Mouse (Mus musculus): Measurements from ENCODE around the gene Gpd2. TPM values are rescaled to one million over a fixed set of nuclear protein-coding genes. Genes with fewer than 3 reads are reported as not detected.

Gpd2 gene
- total and polyA plus RNA-seq, 3 experiments = 15.7 to 20.4 (median 16.7) TPM

GRCm38 (mm10) chr2:57408413-57408812 is 171.0 kb downstream of the Gpd2 start:
- peaks cover 25 to 41% of the 10 kb centered on the region in 2 experiments for H3K4me1 ChIP-seq (ENCODE audit: control insufficient read depth in 1 of 2, insufficient read depth in 2 of 2)
- DNase-seq (ENCODE audit: extremely low read depth) = no peak
- in situ Hi-C loops (cut with MboI; ENCODE audit: low pct_ligation_motif_present, low pct_unique_long_range_greater_than_20kb, low sequenced_read_pairs) = no loop called here
- H3K4me2 ChIP-seq (ENCODE audit: insufficient read depth, low read depth, poor library complexity, severe bottlenecking) = peak overlapping the region; percentile 88; the same call in 1 of the 2 replicates
- peak overlapping the region; percentile 63; the same call in 1 of the 2 replicates for H3K9ac ChIP-seq (ENCODE audit: insufficient read depth, low read depth)
- no peaks in the 10 kb centered on the region for H3K36me3 ChIP-seq (replicated peaks in 1 of 2; ENCODE audit: control insufficient read depth in 1 of 2, insufficient read depth in 1 of 2, low read length in 1 of 2)
- dilution Hi-C loops (cut with MboI; ENCODE audit: extremely low pct_ligation_motif_present, extremely low pct_unique_long_range_greater_than_20kb, low sequenced_read_pairs) = no loop called here
- no peaks in the 10 kb centered on the region for H3K27me3 ChIP-seq (replicated peaks)
- TF ChIP-seq RCOR1 (conservative IDR thresholded peaks at IDR 0.05; ENCODE audit: low read depth, low read length) = no peak
- no peak for TF ChIP-seq EP300 (IDR thresholded peaks at IDR 0.05; ENCODE audit: low read length)
- no peak for TF ChIP-seq TBP (conservative IDR thresholded peaks at IDR 0.05; ENCODE audit: low read depth, low read length)
- TF ChIP-seq MYC (IDR thresholded peaks at IDR 0.05; ENCODE audit: low read depth, low read length) = no peak
- TF ChIP-seq KAT2A (IDR thresholded peaks at IDR 0.05; ENCODE audit: insufficient replicate concordance, low read length) = no peak
- no peak for TF ChIP-seq POLR2AphosphoS2 (IDR thresholded peaks at IDR 0.05; ENCODE audit: low read depth, low read length)
- TF ChIP-seq MAZ (IDR thresholded peaks at IDR 0.05; ENCODE audit: low read depth, low read length) = no peak
- TF ChIP-seq ZC3H11A (IDR thresholded peaks at IDR 0.05; ENCODE audit: low read depth, low read length) = no peak
- TF ChIP-seq NELFE (IDR thresholded peaks at IDR 0.05; ENCODE audit: low read depth, low read length) = no peak
- no peak for TF ChIP-seq SIN3A (IDR thresholded peaks at IDR 0.05; ENCODE audit: low read length)
- no peak for TF ChIP-seq CHD1 (IDR thresholded peaks at IDR 0.05; ENCODE audit: low read depth, low read length)
- TF ChIP-seq ELF1 (IDR thresholded peaks at IDR 0.05; ENCODE audit: low read depth, low read length) = no peak
- TF ChIP-seq USF2 (conservative IDR thresholded peaks at IDR 0.05; ENCODE audit: low read depth, low read length) = no peak
- H3K27ac ChIP-seq (ENCODE audit: insufficient read depth, low read depth) = peak overlapping the region; percentile 22; the same call in 1 of the 2 replicates
- no peaks in the 10 kb centered on the region for H3K9me3 ChIP-seq (replicated peaks; ENCODE audit: low read length)
- no peaks in the 10 kb centered on the region for H3K79me2 ChIP-seq (replicated peaks; ENCODE audit: control insufficient read depth, extremely low read depth, insufficient read depth, poor library complexity, severe bottlenecking)
- H3K4me3 ChIP-seq (replicated peaks in 1 of 3; ENCODE audit: low read depth in 2 of 3, low read length in 2 of 3, poor library complexity in 1 of 3) = no peak overlapping the region

- Histone ChIP-seq H3K27me3 (replicated peaks) (no peaks in the 10 kb centered on the region), H3K36me3 (replicated peaks in 1 of 2; ENCODE audit: control insufficient read depth in 1 of 2, insufficient read depth in 1 of 2, low read length in 1 of 2) (no peaks in the 10 kb centered on the region), H3K9me3 (replicated peaks; ENCODE audit: low read length) (no peaks in the 10 kb centered on the region), H3K27ac (ENCODE audit: insufficient read depth, low read depth) (no peak overlapping the region), H3K4me2 (ENCODE audit: insufficient read depth, low read depth, poor library complexity, severe bottlenecking) (peak overlapping the region; percentile 40; the same call in 1 of the 2 replicates), H3K79me2 (replicated peaks; ENCODE audit: control insufficient read depth, extremely low read depth, insufficient read depth, poor library complexity, severe bottlenecking) (no peaks in the 10 kb centered on the region), H3K4me1 (ENCODE audit: control insufficient read depth in 1 of 2, insufficient read depth in 2 of 2) (peaks cover 25 to 28% of the 10 kb centered on the region in 2 experiments), H3K4me3 (replicated peaks in 1 of 3; ENCODE audit: low read depth in 2 of 3, low read length in 2 of 3, poor library complexity in 1 of 3) (no peak overlapping the region), H3K9ac (ENCODE audit: insufficient read depth, low read depth) (no peak overlapping the region)
- in situ Hi-C loops (cut with MboI; ENCODE audit: low pct_ligation_motif_present, low pct_unique_long_range_greater_than_20kb, low sequenced_read_pairs) (no loop called here), dilution Hi-C loops (cut with MboI; ENCODE audit: extremely low pct_ligation_motif_present, extremely low pct_unique_long_range_greater_than_20kb, low sequenced_read_pairs) (no loop called here)
- no peak for TF ChIP-seq CTCF (conservative IDR thresholded peaks at IDR 0.05 in 1 of 2, IDR thresholded peaks at IDR 0.05 in 1 of 2; ENCODE audit: low read depth in 2 of 2, low read length in 2 of 2)
- TF ChIP-seq MEF2A (IDR thresholded peaks at IDR 0.05; ENCODE audit: borderline replicate concordance, low read depth, low read length) = peak; percentile 75; the same call in 1 of the 2 replicates
- peak; percentile 64 for TF ChIP-seq IRF4 (IDR thresholded peaks at IDR 0.05; ENCODE audit: low read depth, low read length)
- peak; percentile 34; the same call in 1 of the 2 replicates for TF ChIP-seq EP300 (IDR thresholded peaks at IDR 0.05; ENCODE audit: low read length)
- 0 out of 2 replicates have a peak, but pooled peaks have one; percentile 29 for TF ChIP-seq JUND (conservative IDR thresholded peaks at IDR 0.05; ENCODE audit: low read depth, low read length)
- DNase-seq (ENCODE audit: extremely low read depth) = no peak
Observed at GRCm38 (mm10) chr2:57411551-57411950, 174.1 kb downstream of the Gpd2 start.
